Mouse (Mus musculus) heart, postnatal 0 days (tissue): ENCODE results near the gene Cdh13.

ENCODE experiments used
- CTCF ChIP-seq: IDR thresholded peaks from 2 replicates; pipeline ENCODE4 v1.5.1; 2016; ENCODE audit warnings: antibody characterized with exemption, control low read depth, low read depth
- EP300 ChIP-seq: IDR thresholded peaks from 2 replicates; pipeline ENCODE4 v1.6.1; 2016; ENCODE audit warnings: antibody characterized with exemption, low read depth

- TF ChIP-seq CTCF (no peak), EP300 (no peak)
These were observed 543.2 kb downstream of the Cdh13 start for GRCm38 (mm10) chr8:118826761-118827160.
